Mouse (Mus musculus) liver, adult 2 months (tissue): ENCODE measurements around the gene Kctd2. TPM values are rescaled to one million over a fixed set of nuclear protein-coding genes. Genes with fewer than 3 reads are reported as not detected.
A peak's percentile ranks its signal among the peaks of the same experiment; 100 is the strongest.

Source experiments
- DNase-seq: peaks from one replicate; pipeline ENCODE4 v3.0.0-alpha.2; 2011; ENCODE audit warnings: low read depth, low spot score; ENCODE audit errors: extremely low read depth
- H3K27ac ChIP-seq: fragments of 200-500 bp; replicated peaks from 2 replicates; pipeline ENCODE4 v1.5.1; 2012; ENCODE audit warnings: low read depth, mild to moderate bottlenecking, control low read depth, inconsistent platforms, low read length; ENCODE audit not compliant: insufficient read depth
- H3K27me3 ChIP-seq: fragments of 200-500 bp; 2 replicates; pipeline ENCODE4 v1.6.1; 2012; ENCODE audit warnings: mild to moderate bottlenecking, moderate library complexity, low read length, inconsistent platforms; ENCODE audit not compliant: control insufficient read depth, insufficient read depth
- H3K36me3 ChIP-seq: fragments of 200-500 bp; 2 replicates; pipeline ENCODE4 v1.6.1; 2012; ENCODE audit warnings: low read length, inconsistent platforms; ENCODE audit not compliant: control insufficient read depth, insufficient read depth
- H3K4me1 ChIP-seq: fragments of 200-500 bp; 2 replicates; pipeline ENCODE4 v1.6.1; 2011; ENCODE audit warnings: low read length; ENCODE audit not compliant: control insufficient read depth, insufficient read depth
- H3K4me3 ChIP-seq: fragments of 200-500 bp; 2 replicates; pipeline ENCODE4 v1.5.1; 2011; ENCODE audit warnings: low read depth, mild to moderate bottlenecking, control low read depth, low read length, moderate library complexity; ENCODE audit not compliant: insufficient read depth
- H3K79me2 ChIP-seq: fragments of 200-500 bp; 2 replicates; pipeline ENCODE4 v1.6.1; 2012; ENCODE audit warnings: inconsistent platforms, mild to moderate bottlenecking, low read length, moderate library complexity; ENCODE audit not compliant: control insufficient read depth, insufficient read depth
- H3K9ac ChIP-seq: fragments of 200-500 bp; 2 replicates; pipeline ENCODE4 v1.6.1; 2012; ENCODE audit warnings: low read depth, mild to moderate bottlenecking, control low read depth, inconsistent platforms, low read length
- CTCF ChIP-seq: fragments of 200-500 bp; IDR thresholded peaks from 2 replicates; pipeline ENCODE4 v1.5.1; 2011; ENCODE audit warnings: low read depth, low read length, control low read depth
- POLR2A ChIP-seq: fragments of 200-500 bp; IDR thresholded peaks from 2 replicates; pipeline ENCODE4 v1.6.1; 2011; ENCODE audit warnings: low read length, control low read depth; ENCODE audit not compliant: insufficient read depth; ENCODE audit errors: extremely low read depth
- WGBS: fragments of 180-500 bp; shearing (Covaris S2); methylation state at CpG from one replicate; pipeline ENCODE4 v1.1.7; 2018; 5-methylcytosine and 5-hydroxymethylcytosine counted together
- polyA plus RNA-seq: library from polyadenylated mRNA; depleted of rRNA; stranded (reverse); fragments of >200 nt; gene quantifications from 2 replicates; pipeline ENCODE4 v1.2.3, GENCODE M21; 2012
- total RNA-seq: library from RNA; depleted of rRNA; stranded (reverse); fragments of >200 nt; gene quantifications from 2 replicates; pipeline ENCODE4 v1.2.3, GENCODE M21; 2014

The Kctd2 gene
- total and polyA plus RNA-seq, 2 experiments, result 10.0 to 21.1 TPM

DNA sequence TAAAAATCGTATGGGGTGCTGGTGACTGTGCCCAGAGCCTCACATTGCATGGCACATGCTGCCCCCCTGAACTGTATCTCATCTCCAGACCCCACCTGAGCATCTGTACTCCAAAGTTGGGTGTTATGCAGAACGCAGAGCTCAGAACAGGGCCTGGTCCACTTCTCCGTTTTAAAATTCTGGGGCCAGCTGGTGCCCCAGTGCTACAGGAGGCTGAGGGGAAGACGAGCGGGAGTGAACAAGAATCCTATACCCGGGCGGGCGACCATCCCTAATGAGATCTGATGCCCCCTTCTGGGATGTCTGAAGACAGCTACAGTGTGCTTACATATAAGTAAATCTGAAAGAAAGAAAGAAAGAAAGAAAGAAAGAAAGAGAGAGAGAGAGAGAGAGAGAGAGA, 41.0 kb downstream of the Kctd2 start:
- no peak for DNase-seq
- Histone ChIP-seq H3K27me3 (no peaks in the 10 kb centered on the region), H3K36me3 (no peaks in the 10 kb centered on the region), H3K27ac (no peak overlapping the region), H3K4me3 (no peak overlapping the region), H3K9ac (no peak overlapping the region), H3K79me2 (no peaks in the 10 kb centered on the region), H3K4me1 (peaks cover 24% of the 10 kb centered on the region)
- no peak for TF ChIP-seq CTCF
- TF ChIP-seq POLR2A, result no peak
- WGBS, result 81% methylated on average over 8 of the region's 8 CpGs

DNA sequence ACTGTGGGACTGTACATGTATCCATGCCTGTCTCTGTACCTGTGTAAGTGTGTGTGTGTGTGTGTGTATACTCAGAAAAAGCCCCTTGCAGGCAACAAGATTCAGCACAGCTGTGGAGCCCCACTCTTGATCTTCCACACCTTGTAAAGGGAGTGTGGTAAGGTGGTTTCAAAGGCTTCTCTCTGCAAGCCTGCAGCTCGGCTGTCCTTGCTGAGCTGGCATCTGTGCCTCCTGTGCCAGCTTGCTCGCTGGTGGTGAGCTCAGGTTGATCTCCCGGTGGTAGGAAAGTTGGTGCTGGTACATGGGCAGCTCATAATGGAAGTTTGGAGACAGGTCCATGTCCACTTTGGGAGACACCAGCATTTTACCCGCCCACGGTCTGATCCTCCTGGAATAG, 41.9 kb downstream of the Kctd2 start:
- peak overlapping the region; percentile 83 for H3K27ac ChIP-seq
- peak overlapping the region; percentile 75 for H3K9ac ChIP-seq
- no peak for DNase-seq
- peaks cover 24% of the 10 kb centered on the region for H3K4me1 ChIP-seq
- H3K79me2 ChIP-seq, result no peaks in the 10 kb centered on the region
- peak overlapping the region; percentile 46; the same call in 1 of the 2 replicates for H3K4me3 ChIP-seq
- no peaks in the 10 kb centered on the region for H3K27me3 ChIP-seq
- no peaks in the 10 kb centered on the region for H3K36me3 ChIP-seq
- 21% methylated on average over 5 of the region's 5 CpGs for whole genome bisulfite sequencing
- TF ChIP-seq POLR2A (no peak), CTCF (no peak)

DNA sequence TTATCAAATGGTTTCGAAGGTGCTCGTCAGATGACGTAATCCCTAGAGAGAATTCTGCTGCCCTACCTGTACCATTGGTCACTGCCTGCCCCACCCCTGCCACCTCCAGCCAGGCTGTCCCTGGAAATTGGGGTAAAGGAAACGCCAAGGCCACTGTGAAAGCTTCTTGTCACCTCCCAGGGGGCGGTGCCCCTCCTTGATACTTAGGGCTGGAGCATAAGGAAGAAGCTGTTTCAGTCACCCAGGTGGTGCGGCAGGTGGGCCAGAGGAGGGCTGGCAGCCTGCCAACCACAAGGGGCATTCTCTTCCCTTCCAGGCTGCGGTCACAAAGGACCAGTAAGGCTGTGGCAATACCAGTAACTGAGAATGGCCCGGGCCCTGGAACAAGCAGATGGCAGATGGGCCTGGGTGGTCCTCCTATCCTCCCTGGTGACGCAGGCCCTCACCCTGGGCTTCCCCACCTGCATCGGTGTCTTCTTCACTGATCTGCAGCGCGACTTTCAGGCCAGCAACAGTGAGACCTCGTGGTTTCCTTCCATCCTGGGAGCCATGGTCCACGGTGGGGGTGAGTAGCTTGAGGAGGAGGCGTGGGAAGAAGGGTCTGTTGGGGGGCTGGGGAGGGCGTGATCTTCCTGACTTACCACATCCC, 42.4 kb downstream of the Kctd2 start, which contains the start of gene Slc16a5:
Gene Slc16a5, plus strand, starts transcription at position 232 of the 649 bp plus-strand sequence.
- Histone ChIP-seq H3K79me2 (no peaks in the 10 kb centered on the region), H3K4me1 (peaks cover 21% of the 10 kb centered on the region), H3K4me3 (peak within 1 kb of the TSS; percentile 58), H3K27ac (peak within 1 kb of the TSS; percentile 83), H3K36me3 (no peaks in the 10 kb centered on the region), H3K27me3 (no peaks in the 10 kb centered on the region), H3K9ac (peak within 1 kb of the TSS; percentile 75)
- DNase-seq, result peak; percentile 91
- WGBS, result 32% methylated on average over 16 of the region's 16 CpGs
- TF ChIP-seq CTCF, result peak; percentile 15; the same call in 1 of the 2 replicates
- TF ChIP-seq POLR2A, result 0 out of 2 replicates have a peak, but pooled peaks have one; percentile 27

DNA sequence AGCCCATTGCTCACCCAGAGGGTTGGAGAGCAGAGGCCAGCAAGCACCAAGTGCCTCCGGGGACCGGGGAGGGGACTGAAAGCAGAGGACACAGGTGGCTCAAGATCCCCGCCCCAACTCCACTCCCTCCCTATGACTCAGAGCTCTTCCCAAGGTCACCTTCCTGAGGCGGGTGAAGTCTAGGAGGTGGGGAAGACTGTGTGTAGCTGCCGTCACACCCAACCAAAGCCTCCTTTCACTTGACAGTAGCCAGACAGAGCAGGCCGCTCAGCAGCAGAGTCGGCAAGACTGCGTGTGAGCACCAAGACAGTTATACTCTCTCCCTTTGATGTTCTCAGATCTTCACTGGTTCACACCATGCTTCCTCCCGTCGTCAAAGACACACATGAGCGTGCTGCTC, 43.5 kb downstream of the Kctd2 start:
- H3K9ac ChIP-seq, result no peak overlapping the region
- WGBS, result 48% methylated on average over 11 of the region's 11 CpGs
- no peaks in the 10 kb centered on the region for H3K27me3 ChIP-seq
- no peaks in the 10 kb centered on the region for H3K79me2 ChIP-seq
- peaks cover 17% of the 10 kb centered on the region for H3K4me1 ChIP-seq
- peak overlapping the region; percentile 58; the same call in 1 of the 2 replicates for H3K4me3 ChIP-seq
- H3K27ac ChIP-seq, result no peak overlapping the region
- TF ChIP-seq CTCF, result no peak
- no peak for TF ChIP-seq POLR2A
- H3K36me3 ChIP-seq, result no peaks in the 10 kb centered on the region
- peak; percentile 33 for DNase-seq

DNA sequence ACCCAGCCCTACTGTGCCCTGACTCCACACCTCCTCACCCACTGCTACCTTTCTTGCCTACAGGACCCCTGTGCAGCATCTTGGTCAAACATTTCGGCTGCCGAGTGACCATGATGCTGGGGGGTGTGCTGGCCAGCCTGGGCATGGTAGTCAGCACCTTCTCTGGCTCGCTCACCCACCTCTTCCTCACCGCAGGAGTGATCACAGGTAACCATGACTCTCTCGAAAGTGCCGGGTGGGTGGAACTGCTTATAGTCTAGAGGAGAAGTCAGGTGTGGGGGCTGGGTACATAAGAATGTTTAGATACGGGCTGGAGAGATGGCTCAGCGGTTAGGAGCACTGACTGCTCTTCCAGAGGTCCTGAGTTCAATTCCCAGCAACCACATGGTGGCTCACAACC, 44.9 kb downstream of the Kctd2 start:
- 93% methylated on average over 8 of the region's 8 CpGs for WGBS
- Histone ChIP-seq H3K9ac (no peak overlapping the region), H3K4me3 (no peak overlapping the region), H3K36me3 (no peaks in the 10 kb centered on the region), H3K4me1 (peaks cover 12% of the 10 kb centered on the region), H3K27me3 (no peaks in the 10 kb centered on the region), H3K79me2 (no peaks in the 10 kb centered on the region), H3K27ac (no peak overlapping the region)
- TF ChIP-seq CTCF (no peak), POLR2A (no peak)
- no peak for DNase-seq

DNA sequence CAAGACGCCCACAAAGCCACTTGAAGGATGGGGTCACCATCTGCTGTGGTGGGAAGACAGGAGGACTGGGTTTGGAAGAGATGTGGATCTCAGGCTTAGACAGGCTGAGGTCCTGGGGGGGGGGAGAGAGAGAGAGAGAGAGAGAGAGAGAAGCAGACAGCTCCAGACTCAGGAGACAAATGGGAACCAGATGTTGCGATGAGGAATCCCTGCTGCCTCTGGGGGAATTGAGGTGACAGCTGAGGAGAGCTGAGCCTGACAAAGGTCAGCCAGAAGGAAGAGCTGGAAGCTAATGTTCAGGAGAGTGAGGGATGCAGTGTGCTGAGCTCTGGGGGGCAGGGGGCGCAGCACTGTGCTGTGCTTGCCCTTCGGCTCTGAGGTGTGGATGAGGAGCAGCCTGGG, 47.3 kb downstream of the Kctd2 start:
- Histone ChIP-seq H3K9ac (no peak overlapping the region), H3K4me1 (peaks cover 11% of the 10 kb centered on the region), H3K4me3 (no peak overlapping the region), H3K36me3 (no peaks in the 10 kb centered on the region), H3K79me2 (no peaks in the 10 kb centered on the region), H3K27me3 (no peaks in the 10 kb centered on the region), H3K27ac (no peak overlapping the region)
- 89% methylated on average over 4 of the region's 4 CpGs for WGBS
- TF ChIP-seq CTCF, result no peak
- TF ChIP-seq POLR2A, result no peak
- no peak for DNase-seq
